Mouse (Mus musculus): ENCODE results near the gene Rd3. TPM values are rescaled to one million over a fixed set of nuclear protein-coding genes. Genes with fewer than 3 reads are reported as not detected.

The Rd3 gene
- total RNA-seq, 4 experiments from 2014 or later, result 0.21 to 0.22 TPM; not detected in 2

Small RNAs within 50 kb of the gene (microRNA-seq; reads per million reads assigned to microRNA genes)
- 0 reads per million in 2 experiments for gene Mir3473c

Other genes with a start within 250 kb of the Rd3 start
- gene Nek2, start 155.9 kb upstream of the Rd3 start, total RNA-seq (2022), result 1 to 10 TPM in 3 of 4 experiments, under 1 TPM in 1; 0.92 to 4.7 (median 1.5) TPM
- 10 to 100 TPM; 20.4 to 26.5 (median 21.1) TPM for gene Slc30a1, start 70.6 kb upstream of the Rd3 start, total RNA-seq (2022)
- gene Traf5, start 115.2 kb downstream of the Rd3 start, total RNA-seq (2022), result 10 to 100 TPM in 1 of 4 experiments, 1 to 10 TPM in 3; 4.5 to 15.4 (median 7.7) TPM
- gene Rcor3, start 160.7 kb downstream of the Rd3 start, total RNA-seq (2022), result 10 to 100 TPM; 22.5 to 35.7 (median 28.8) TPM
- gene Kcnh1, start 213.4 kb downstream of the Rd3 start, total RNA-seq (2022), result under 1 TPM; 0.06 to 0.62 (median 0.28) TPM

Data from adrenal gland, adult 8-10 months (tissue).